Mouse (Mus musculus) heart, adult 18-20 months (tissue): ENCODE results near the gene Sidt2. TPM values are rescaled to one million over a fixed set of nuclear protein-coding genes. Genes with fewer than 3 reads are reported as not detected.
A peak's percentile ranks its signal among the peaks of the same experiment; 100 is the strongest.

Experiments
- DNase-seq, 2 experiments: peaks; one replicate each; pipeline ENCODE4 v3.0.0; 2021 to 2022; ENCODE audit warnings: mixed read lengths in 1 of 2
- total RNA-seq, 2 experiments: library from RNA; stranded (reverse); gene quantifications; 2 replicates each; pipeline ENCODE4 v1.2.3; 2021

The Sidt2 gene
- total RNA-seq, 2 experiments from 2014 or later: 57.6 to 67.8 TPM

DNA sequence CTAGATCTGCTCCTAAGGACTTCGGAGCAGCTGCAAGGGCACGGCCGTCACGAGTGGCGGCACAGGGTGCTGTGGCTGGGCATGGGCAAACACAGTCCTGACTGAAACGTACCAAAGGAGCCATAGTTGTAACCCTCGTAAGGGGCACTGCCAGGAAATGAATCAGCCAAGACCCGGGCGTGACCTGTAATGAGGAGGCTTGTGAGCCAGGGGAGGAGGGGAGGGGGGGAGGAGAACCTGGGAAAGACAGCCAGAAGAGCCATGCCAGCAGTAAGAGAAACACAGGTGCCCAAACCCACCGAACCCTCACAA, 8.2 kb downstream of the Sidt2 start:
- no peak for DNase-seq

DNA sequence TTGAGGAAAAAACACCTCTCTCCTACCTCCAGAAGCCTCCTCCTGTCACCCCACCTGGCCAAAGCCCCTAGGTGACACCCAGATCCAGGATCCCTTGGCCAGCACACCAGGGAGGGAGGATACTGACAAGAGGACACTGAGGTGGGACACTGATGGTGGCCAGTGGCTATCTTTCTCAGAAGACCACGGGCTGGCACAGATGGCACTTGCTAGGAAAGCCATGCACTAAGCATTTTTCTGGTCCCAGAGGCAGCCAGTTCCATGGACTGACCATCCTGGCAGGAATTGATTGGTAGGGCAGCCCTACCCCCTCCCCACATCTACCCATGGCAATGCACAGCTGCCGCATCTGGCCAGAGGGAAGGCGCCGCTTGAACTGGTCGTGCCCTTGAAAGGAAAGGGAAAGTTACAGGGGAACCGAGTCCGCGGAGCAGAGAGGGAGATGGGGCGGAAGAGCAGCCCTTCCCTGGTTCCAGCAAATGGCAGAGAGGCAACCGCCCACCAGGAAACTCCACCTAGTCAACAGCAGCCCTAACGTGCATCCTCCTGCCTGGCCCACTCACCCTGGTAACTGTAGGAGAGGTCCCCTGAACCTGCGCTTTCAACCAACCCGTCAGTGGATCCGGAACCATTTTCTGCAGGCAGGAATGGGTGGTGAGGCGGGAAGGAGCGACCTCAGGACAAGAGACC, 8.7 kb downstream of the Sidt2 start:
- DNase-seq: no peak

DNA sequence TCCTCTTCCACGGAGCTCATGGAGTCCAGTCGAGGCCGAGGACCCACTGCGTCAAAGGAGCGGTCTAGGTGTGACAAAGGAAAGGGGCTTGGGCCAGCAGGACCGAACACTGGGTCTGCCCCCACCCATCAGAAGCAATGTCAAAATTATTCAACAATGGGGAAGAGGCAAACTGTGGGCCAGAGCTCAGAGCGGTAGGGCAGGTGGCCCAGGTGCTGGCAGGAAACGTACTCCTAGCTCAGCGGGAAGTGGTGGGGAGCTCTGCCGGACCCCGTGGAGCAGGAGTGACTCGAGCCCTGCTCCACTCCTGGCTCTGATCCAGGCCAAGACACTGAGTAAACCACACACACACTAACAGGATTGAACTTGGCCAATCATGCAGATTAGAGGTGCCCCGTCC, 9.3 kb downstream of the Sidt2 start:
- no peak for DNase-seq

DNA sequence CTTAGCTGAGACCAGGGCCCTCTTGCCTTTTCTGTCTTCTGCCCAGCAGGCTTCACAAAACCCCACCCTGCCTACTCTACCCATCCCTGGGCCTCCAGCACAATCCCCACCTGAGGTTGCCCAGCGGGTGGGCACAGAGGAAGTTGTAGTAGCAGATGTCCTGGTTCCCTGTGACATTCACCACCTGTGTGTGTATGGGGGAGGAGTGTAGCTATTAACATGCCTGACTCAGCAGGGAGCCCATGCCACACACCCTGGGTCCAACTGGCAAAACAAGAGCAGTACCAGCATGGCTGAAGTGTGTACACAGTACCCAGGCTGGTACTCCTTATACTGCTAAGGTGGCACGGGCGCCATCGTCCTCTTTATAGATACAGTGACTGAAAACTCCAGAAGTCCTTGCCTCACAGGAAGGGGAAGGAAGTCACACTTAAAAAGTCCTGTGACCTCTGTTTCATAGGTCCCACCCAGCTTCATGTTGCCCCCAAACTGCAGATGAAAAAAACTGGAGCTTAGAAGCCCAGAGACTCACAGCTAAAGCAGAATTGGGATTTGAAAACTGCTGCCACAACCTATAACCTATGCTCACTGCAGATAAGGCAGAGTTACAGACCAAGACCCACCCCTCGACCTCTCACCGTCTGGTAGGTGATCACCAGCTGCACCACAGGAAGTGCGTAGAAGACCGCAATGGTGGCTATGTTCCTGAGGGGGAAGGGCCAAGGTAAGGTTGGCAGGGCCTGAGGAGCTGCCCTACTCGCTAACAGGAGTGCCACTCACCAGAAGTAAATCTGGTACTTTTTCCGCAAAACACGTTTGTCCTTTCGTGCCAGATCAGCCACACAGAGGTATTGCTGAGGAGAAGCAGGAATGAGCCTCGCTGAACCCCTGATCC, 10.3 kb downstream of the Sidt2 start:
- DNase-seq: no peak

DNA sequence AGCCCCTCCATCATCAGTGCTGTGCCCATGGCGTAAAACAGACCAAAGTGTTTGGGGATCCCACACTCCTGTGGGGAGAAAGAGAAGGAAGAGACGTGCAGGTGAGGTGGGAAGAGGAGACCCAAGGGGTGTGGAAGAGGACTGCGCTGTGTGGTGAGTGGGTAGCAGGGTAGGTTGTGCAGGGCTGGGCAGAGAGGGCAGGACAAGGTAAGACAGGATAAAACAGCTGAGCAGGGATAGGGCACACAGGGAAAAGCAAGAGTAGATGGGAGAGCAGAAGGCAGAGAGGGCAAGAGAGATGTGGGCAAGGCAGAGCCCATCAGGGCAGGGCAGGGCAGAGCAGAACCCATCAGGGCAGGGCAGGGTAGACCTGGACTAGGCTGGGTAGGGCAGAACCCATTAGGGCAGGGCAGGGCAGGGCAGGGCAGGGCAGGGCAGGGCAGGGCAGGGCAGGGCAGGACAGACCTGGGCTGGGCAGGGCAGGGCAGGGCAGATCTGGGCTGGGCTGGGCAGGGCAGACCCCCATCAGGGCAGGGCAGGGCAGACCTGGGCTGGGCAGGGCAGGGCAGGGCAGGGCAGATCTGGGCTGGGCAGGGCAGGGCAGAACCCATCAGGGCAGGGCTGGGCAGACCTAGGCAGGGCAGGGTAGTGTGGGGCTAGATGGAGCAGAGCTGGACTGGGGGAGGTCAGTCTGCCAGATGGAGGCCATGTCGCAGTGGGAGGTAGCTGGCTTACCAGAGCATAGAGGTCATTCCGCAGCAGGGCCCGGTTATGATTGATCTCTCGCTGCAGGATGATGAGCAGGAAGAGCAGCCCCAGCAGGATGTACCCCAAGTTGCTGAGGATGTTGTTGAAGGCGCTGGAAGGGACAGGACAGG, 11.2 kb downstream of the Sidt2 start:
- no peak for DNase-seq

DNA sequence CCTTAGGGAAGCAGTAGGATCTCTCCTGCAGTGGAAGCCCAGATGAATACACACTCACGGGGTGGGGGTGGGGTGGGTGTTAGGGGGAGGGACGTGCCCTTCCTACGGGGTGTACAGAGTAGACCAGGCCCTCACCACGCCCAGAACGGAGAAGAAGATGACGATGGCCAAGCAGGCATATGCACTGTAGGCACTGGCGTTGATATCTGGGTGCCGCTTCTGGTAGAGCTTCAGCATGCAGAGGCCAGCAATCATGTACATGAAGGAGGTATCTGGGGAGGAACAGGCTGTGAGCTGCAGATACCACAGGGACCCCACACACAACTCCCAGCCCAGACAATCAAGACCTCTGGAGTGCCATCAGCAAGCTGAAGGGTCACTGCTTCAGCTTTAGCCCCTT, 12.1 kb downstream of the Sidt2 start:
- DNase-seq: no peak

DNA sequence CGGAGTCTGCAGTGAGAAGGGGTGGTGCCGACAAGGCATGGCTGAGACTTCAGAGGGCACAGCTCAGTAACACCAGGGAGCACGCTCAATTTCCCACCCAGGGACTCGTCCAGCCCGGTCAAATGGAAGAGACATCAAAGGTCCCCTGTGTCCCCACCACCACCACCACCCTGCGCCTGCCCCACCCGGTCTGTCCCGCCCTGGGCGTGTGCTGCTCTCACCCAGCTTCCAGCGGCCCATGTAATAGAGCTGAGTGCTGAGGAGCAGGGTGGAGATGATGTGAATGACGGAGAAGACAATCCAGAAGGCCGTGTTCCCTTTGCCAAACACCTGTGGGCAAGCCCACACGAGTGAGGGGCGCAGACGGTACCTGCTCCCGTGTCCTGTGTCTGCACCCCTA, 12.6 kb downstream of the Sidt2 start:
- no peak for DNase-seq

DNA sequence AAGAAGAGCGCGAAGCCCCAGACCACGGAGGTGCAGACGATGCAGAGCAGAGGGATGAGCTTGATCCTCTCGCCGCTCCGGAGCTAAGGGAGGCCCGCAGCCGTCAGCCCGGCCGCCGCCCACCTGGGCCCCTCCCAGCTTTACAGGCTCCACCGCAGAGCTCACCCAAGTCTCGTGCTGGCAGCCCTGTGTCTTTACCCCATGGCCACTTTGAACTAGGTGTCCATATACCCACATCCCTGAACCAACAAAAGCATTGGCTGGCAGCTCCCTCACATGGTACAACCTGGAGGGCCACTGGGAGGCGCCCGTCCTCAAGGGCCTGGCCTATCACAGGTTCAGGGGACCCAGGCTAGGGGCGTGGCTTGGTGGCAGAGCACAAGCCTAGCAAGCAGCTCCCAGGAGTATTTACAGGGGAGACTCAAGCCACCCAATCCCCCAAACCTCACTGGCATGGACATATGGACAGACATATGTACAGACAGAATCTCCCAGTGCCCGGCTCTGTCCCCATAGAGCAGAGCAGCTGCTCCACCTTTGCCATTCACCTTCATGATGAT, 13.6 kb downstream of the Sidt2 start:
- no peak for DNase-seq

DNA sequence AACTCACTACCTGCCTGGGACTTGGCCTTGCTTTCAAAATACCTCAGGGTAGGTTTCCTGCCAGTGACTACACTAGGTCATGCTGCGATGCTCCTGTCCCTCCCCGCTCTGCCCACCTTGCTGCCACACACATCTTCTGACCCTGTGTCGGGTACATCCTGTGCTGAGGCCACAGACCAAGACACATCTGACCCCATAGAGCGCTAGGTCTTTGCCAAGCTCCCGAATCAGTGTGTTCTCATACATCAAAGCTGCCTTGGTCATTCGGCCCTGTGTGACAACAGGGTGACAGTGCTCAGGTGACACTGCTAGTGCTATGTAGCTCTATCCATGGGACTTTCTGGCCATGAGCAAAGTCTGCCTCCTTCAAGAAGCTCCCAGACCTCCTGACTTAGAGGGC, 15.3 kb downstream of the Sidt2 start:
- no peak for DNase-seq

DNA sequence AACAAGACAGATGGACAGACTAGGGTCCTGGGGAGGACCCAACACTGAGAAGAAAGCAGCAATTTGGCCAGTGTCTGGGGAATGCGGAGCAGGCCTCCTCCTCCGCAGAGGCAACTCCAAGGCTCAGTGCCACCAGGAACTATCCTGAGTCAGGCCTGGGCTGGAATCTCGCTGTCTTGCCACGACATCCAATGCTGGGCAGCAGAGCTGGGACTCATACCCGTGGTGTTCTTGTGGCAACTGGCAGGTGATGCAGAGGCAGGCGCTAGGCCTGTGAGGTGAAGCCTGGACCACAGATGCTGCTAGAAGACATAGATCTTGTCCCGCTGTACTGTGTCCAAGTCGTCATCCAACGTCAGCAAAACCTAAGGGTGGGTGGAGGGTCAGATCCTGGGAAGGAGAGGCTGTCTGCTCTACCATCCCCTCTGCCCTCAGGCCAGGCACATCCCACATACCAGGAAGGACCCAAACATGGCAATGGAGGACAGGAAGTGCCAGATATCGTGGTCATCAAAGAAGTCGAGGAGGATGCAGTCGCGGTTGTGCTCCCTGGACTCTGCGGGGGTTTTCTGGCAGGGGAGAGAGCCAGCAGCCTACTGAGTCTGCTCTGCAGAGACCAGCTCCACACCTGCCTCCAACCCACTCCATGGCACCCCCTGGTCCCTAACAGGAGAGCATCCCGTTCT, 16.0 kb downstream of the Sidt2 start:
- DNase-seq: no peak

DNA sequence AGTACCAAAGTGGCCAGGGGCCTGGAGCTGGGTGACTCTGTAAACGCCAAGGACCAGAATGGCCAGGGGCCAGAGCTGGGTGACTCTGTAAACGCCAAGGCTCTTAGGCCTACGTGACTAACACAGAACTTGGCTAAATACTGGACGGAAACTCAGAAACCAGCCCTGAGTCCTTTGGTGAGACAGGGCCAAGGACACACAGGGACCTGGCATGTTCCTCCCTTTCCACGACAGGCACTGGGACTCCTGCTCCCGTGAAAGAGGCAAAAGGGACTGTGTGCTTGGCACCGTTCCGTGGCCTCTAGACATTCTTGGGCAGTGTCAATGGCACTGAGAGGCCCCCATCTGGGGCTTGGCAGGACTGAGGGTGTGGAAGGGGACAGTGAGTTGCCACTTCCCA, 17.0 kb downstream of the Sidt2 start:
- DNase-seq: peak; percentile 57 to 74

DNA sequence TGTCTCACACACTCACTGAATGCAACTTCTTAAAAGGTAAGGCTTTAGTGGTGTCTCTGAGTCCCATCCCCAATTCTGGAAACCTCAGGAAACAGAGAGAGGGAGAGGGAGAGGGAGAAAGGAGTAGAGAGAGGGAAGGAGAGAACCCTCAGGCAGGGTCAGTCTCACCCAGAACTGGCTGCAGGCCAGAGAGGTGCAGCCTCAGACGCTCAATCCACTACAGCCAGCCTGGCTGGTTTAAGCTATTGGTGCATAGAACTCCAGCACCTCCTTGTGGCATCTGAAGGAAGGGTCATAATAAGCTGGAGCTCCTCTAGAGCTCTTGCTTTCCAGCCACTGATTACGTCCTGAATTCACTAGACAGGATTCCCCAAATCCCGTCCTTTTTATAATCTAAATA, 18.2 kb downstream of the Sidt2 start:
- DNase-seq: peak; percentile 73 to 81

DNA sequence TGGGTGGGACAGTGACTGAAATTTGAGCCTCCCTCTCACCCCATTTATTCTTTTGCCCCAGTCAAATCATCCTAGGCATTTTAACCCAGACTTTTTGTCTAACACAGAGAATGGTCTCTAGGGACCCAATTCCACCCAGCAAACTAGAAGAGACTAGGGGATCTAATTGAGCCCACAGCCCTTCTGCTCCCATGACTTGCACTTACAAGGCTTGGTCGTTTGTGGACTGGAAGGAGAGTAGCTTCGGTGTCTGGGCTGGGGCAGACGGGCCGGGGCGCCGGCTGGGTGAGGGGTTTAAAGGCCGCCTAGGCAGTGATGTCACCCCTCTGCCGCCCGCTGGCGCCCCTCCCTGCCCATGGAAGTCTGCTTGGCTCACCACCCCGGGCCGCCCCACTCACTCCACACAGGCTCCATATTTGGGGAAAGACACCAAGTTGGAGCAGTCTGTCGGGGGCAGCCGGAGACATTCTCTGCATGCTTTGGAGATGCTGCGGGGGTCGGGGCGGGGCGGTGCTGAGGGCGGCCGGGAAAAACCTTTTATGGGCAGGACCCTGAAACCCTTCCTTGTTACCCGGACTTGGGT, 19.3 kb downstream of the Sidt2 start, which contains the start of gene Tagln:
TSS of gene Tagln (minus strand) at position 431 of the 583 bp plus-strand sequence.
- DNase-seq: no peak

DNA sequence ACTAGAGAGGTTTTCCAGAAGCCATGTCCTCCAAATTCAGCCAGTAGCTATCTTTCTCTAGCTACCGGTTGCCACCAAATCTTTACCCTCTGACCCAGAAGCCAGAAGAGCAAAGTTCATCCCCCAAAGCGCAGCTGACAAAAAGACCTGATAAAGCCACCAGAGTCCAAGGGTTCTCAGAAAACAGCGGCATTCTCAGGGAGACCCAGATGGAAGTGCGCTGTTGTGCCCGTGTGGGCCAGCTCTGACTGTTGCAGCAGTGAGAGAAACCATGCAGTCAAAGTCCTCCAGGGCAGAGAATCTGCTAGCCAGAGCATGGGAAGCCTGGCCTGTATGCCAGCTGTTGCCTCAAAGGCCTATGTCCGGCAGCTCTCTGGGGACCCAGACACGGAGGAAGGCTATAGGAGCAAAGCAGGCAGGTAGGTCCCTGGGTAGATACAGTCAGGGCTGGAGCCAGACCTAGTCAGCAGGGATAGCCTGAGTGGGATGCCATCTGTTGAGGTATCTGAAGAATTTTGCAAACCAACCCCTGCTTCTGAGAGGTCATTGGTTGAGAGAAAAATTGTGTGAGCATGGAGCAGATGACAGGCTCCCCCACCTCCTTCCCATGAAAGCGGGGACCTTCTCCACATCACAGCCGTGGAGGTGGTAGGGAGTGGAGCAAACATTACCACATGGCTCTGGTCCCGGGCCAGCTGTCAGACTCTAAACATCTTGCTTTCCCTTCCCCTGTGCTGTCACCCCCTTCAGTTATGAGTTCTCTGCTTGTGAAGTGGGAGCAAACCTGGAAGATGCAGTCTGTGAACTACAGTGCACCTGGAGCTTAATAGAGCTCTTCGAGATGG, 22.3 kb downstream of the Sidt2 start:
- no peak for DNase-seq

DNA sequence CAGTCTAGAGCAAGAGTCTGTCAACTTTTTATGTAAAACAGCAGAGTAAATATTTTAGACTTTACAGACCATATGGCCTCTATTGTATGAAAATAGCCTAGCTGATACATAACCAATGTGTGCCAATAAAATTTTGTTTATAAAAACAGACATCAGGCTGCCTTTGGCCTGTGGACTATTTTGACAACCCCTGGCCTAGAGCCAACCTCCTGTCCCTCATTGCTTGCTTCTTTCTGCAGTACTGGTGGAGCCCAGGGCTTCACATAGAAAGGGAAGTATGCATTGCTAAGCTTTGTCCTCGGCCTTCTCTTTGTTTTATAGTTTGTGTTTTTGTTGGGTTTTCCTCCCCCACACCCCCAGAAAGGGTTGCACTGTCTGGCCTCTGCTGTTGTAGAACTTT, 23.1 kb downstream of the Sidt2 start:
- peak in 1 of 2 experiments; percentile 39 for DNase-seq

DNA sequence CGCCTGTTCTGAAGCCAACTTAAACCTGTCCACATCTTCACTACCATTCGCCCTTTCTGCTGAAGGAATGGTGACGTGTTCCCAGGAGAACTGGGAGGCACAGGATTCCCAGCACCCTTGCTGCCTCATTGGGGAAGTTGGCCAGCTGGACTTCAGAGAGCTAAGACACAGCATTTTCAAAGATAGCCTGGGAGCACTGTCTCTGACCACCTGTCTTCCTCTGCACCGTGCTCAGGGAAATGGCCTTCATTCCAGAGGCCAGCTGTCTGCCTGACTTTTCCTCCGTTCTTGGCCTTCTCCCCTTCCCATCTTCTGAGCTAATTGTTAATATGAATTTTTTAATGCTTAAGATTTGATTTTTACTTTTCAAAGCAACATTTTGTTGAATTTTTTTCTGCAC, 25.8 kb downstream of the Sidt2 start:
- DNase-seq: no peak

DNA sequence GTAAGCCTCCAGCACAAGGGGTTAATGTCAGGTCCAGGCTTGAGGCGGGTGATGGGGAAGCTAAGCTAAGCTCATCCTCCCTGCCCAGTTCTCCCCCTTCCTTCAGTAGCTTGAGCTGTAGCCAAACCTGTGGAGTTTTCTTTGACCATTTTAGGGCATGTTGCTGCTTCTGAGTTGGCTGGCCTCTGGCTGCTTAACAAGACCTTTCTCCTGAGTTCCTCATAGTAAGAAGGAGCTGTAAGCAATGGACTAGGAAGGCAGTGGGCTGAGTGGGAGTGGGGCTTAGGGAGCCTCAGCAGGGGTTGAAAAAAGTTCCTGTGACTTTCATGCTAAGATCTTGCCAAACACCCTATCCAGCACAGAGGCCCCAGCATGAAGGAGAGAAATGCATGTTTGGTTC, 35.2 kb downstream of the Sidt2 start:
- DNase-seq: no peak

DNA sequence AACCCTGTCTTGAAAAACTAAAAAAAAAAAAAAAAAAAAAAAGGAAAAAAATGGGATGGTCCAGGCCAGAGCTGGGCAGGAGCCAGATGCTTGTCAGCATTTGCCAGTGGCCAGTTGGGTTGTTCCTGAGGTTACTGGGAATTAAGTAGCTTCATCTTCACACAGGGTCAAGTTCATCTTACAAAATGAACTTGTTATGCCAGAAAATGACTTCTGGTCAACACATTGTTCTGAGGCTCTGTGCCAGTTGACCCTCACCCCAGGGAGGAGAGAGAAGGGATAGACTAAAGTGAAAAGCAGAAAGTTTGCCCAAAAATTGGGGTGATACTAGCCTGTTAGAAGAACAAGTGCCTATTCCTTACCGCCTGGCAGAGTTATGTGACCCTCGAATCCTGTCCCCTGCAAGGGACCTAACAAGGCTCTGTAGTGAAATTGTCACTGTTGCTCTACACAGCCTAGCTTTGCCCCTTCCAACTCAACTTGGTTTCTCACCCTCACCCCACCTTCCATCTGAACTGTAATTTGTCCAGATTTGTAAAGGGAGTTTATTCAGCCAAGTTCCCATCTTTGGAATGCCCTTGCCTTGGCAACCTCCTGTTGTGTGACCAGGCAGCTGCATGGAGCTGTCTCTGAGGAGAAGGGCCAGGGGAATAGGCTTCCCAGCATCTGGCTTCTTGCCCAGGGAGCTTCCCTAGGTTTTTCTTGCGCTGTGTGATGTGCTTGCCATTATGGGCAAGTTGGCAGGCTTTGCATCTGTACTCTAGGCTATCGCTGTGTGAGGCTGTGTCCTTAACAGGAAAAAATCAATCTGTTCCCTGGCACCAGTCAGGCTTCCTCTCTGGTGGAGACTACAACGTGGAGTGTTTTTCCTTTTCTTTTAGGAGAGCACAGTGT, 37.8 kb downstream of the Sidt2 start:
- DNase-seq: peak; percentile 64 to 77

DNA sequence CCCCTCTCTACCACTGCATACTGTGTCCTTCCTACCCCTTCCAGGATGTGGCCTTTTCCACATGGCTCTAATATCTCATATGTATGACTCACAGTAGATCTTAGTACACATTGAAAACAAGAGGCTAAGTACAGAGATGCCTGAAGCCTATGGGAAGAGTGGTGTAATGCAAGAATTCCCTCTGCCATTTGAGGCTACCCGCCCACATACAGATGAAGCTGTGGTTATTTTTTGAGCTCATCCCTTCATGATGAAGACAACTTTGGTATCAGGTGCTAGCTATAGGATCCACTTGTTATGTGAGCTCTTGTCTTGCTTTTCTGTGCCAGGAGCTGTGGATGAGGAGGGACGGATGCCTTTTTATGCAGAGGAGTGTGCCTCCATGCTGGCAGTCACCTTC, 39.4 kb downstream of the Sidt2 start:
- no peak for DNase-seq
